22 mouse cellular contexts compared by ENCODE assay signal in genomic region chr1:75455433-75455832, GRCm38 (mm10). TPM values are rescaled to one million over a fixed set of nuclear protein-coding genes. Genes with fewer than 3 reads are reported as not detected.
DNase-seq lines count a peak whose midpoint lies in the region; ATAC-seq and TF ChIP-seq lines count a peak whose summit lies in the region.
"Had no signal": no experiment of that assay in that cellular context is flagged by ENCODE, and none has a peak within 500 bp of the region (broad histone marks: within the 10 kb centered on the region; RNA-seq: fewer than 3 reads in every experiment).

No protein-coding gene starts in this region.

- no peak for TF ChIP-seq POLR2A in olfactory bulb, adult 2 months (IDR thresholded peaks at IDR 0.05; ENCODE audit: insufficient read depth, low read depth, low read length)

- TF ChIP-seq CTCF in olfactory bulb, adult 2 months (IDR thresholded peaks at IDR 0.05; ENCODE audit: insufficient read depth, low read depth, low read length) = no peak

- H3K9ac ChIP-seq in hindbrain, embryonic 16.5 days (ENCODE audit: low read depth, low read length) = no peak overlapping the region
- H3K9ac ChIP-seq in hindbrain, embryonic 12.5 days = no peak overlapping the region; the same call in 1 of the 2 replicates
- H3K9ac ChIP-seq in midbrain, embryonic 13.5 days (replicated peaks) = peak overlapping the region; percentile 37; the same call in 1 of the 2 replicates
- no peak overlapping the region for H3K9ac ChIP-seq in liver, embryonic 12.5 days
- H3K9ac ChIP-seq: heart, embryonic 12.5 days; liver, embryonic 13.5 days; lung, embryonic 14.5 days had no signal

- H3K9me3 ChIP-seq in hindbrain, embryonic 10.5 days = no peaks in the 10 kb centered on the region
- no peaks in the 10 kb centered on the region for H3K9me3 ChIP-seq in hindbrain, embryonic 16.5 days (ENCODE audit: control insufficient read depth, low read length)
- no peaks in the 10 kb centered on the region for H3K9me3 ChIP-seq in hindbrain, embryonic 12.5 days (replicated peaks)
- no peaks in the 10 kb centered on the region for H3K9me3 ChIP-seq in midbrain, embryonic 13.5 days
- H3K9me3 ChIP-seq in liver, embryonic 12.5 days (replicated peaks) = no peaks in the 10 kb centered on the region
- H3K9me3 ChIP-seq: heart, embryonic 12.5 days; limb, embryonic 12.5 days; liver, embryonic 13.5 days had no signal

- no peaks in the 10 kb centered on the region for H3K36me3 ChIP-seq in hindbrain, embryonic 10.5 days
- H3K36me3 ChIP-seq in hindbrain, embryonic 16.5 days (ENCODE audit: control insufficient read depth, insufficient read depth, low read length) = no peaks in the 10 kb centered on the region
- H3K36me3 ChIP-seq in hindbrain, embryonic 12.5 days = no peaks in the 10 kb centered on the region
- H3K36me3 ChIP-seq in midbrain, embryonic 13.5 days = no peaks in the 10 kb centered on the region
- H3K36me3 ChIP-seq in liver, embryonic 12.5 days = no peaks in the 10 kb centered on the region
- H3K36me3 ChIP-seq: heart, embryonic 12.5 days; limb, embryonic 12.5 days; liver, embryonic 13.5 days had no signal

- H3K4me3 ChIP-seq in hindbrain, embryonic 10.5 days = no peak overlapping the region
- no peak overlapping the region for H3K4me3 ChIP-seq in hindbrain, embryonic 16.5 days (ENCODE audit: low read length)
- H3K4me3 ChIP-seq in hindbrain, embryonic 12.5 days = no peak overlapping the region
- 0 out of 2 replicates have a peak overlapping the region, but pooled peaks have one; percentile 9 for H3K4me3 ChIP-seq in midbrain, embryonic 13.5 days (replicated peaks)
- H3K4me3 ChIP-seq in olfactory bulb, adult 2 months (ENCODE audit: insufficient read depth, low read depth, low read length) = no peak overlapping the region
- no peak overlapping the region for H3K4me3 ChIP-seq in liver, embryonic 12.5 days
- H3K4me3 ChIP-seq: heart, embryonic 12.5 days; limb, embryonic 12.5 days; liver, embryonic 13.5 days had no signal

- DNase-seq in hindbrain, embryonic 10.5 days (ENCODE audit: low spot score) = no peak
- no peak for DNase-seq in lung, postnatal 36 days
- DNase-seq in adrenal gland, postnatal 25 days = no peak
- DNase-seq: adrenal gland, adult 8-10 months; heart, postnatal 14 days; kidney, adult 8-10 months; kidney, postnatal 4 days; liver, embryonic 13.5 days; lung, embryonic 14.5 days; lung, postnatal 4 days; right cerebral cortex, postnatal 14 days; spleen, adult 18-20 months; thymus, postnatal 36 days had no signal

- H3K27ac ChIP-seq in hindbrain, embryonic 10.5 days = peak overlapping the region; percentile 57
- H3K27ac ChIP-seq in hindbrain, embryonic 16.5 days (ENCODE audit: low read depth, low read length) = no peak overlapping the region
- peak overlapping the region; percentile 75; the same call in 1 of the 2 replicates for H3K27ac ChIP-seq in hindbrain, embryonic 12.5 days
- peak overlapping the region; percentile 89 for H3K27ac ChIP-seq in midbrain, embryonic 13.5 days
- 0 out of 2 replicates have a peak overlapping the region, but pooled peaks have one; percentile 12 for H3K27ac ChIP-seq in olfactory bulb, adult 2 months (ENCODE audit: insufficient read depth, low read depth, low read length)
- H3K27ac ChIP-seq in liver, embryonic 12.5 days = no peak overlapping the region
- H3K27ac ChIP-seq: limb, embryonic 12.5 days; liver, embryonic 13.5 days had no signal

- H3K4me2 ChIP-seq in hindbrain, embryonic 16.5 days (ENCODE audit: low read length) = no peak overlapping the region
- peak overlapping the region; percentile 6; the same call in 1 of the 2 replicates for H3K4me2 ChIP-seq in hindbrain, embryonic 12.5 days (replicated peaks)
- peak overlapping the region; percentile 73 for H3K4me2 ChIP-seq in midbrain, embryonic 13.5 days (replicated peaks)
- H3K4me2 ChIP-seq in liver, embryonic 12.5 days = no peak overlapping the region
- H3K4me2 ChIP-seq: heart, embryonic 12.5 days; limb, embryonic 12.5 days; liver, embryonic 13.5 days; lung, embryonic 14.5 days had no signal

- 81% methylated on average over 3 of the region's 3 CpGs for WGBS in hindbrain, embryonic 10.5 days
- 82% methylated on average over 3 of the region's 3 CpGs for WGBS in hindbrain, embryonic 16.5 days
- 76% methylated on average over 3 of the region's 3 CpGs for WGBS in hindbrain, embryonic 12.5 days
- 77% methylated on average over 3 of the region's 3 CpGs for WGBS in midbrain, embryonic 13.5 days
- 75% methylated on average over 3 of the region's 3 CpGs for WGBS in olfactory bulb, adult 2 months
- 48% methylated on average over 3 of the region's 3 CpGs for WGBS in liver, embryonic 12.5 days (ENCODE audit: insufficient replicate concordance)

- no peak for ATAC-seq in hindbrain, embryonic 16.5 days
- no peak for ATAC-seq in hindbrain, embryonic 12.5 days (ENCODE audit: low FRiP score)
- ATAC-seq in midbrain, embryonic 13.5 days = no peak
- no peak for ATAC-seq in liver, embryonic 12.5 days

- peaks cover 88% of the 10 kb centered on the region for H3K4me1 ChIP-seq in hindbrain, embryonic 10.5 days (replicated peaks)
- H3K4me1 ChIP-seq in hindbrain, embryonic 16.5 days (ENCODE audit: control insufficient read depth, insufficient read depth, low read depth, low read length) = peaks cover 33% of the 10 kb centered on the region
- peaks cover 88% of the 10 kb centered on the region for H3K4me1 ChIP-seq in hindbrain, embryonic 12.5 days
- H3K4me1 ChIP-seq in midbrain, embryonic 13.5 days (replicated peaks) = peaks cover 86% of the 10 kb centered on the region
- peaks cover 77% of the 10 kb centered on the region for H3K4me1 ChIP-seq in olfactory bulb, adult 2 months (ENCODE audit: control insufficient read depth, insufficient read depth, low read length)
- H3K4me1 ChIP-seq in liver, embryonic 12.5 days = peaks cover 58% of the 10 kb centered on the region

- peaks cover 98% of the 10 kb centered on the region for H3K27me3 ChIP-seq in hindbrain, embryonic 10.5 days (ENCODE audit: insufficient read depth, poor library complexity, severe bottlenecking)
- peaks cover 8% of the 10 kb centered on the region for H3K27me3 ChIP-seq in hindbrain, embryonic 16.5 days (replicated peaks; ENCODE audit: control insufficient read depth, insufficient read depth, low read length)
- H3K27me3 ChIP-seq in hindbrain, embryonic 12.5 days = peaks cover 71% of the 10 kb centered on the region
- H3K27me3 ChIP-seq in midbrain, embryonic 13.5 days = peaks cover 52% of the 10 kb centered on the region
- peaks cover 100% of the 10 kb centered on the region for H3K27me3 ChIP-seq in liver, embryonic 12.5 days (replicated peaks)

RNA-seq across cellular contexts. Expression of gene Asic4, which starts 5.2 kb away (rescaled TPM):
- polyA plus RNA-seq in hindbrain, embryonic 10.5 days (2016; fragmentation: Nextera tagmentation; extraction: Ambion mirVana) = 3.8 and 9.3 TPM in 2 replicates
- 20.3 and 21.6 TPM in 2 replicates for polyA plus RNA-seq in hindbrain, embryonic 16.5 days (2015; fragmentation: Nextera tagmentation; extraction: Ambion mirVana)
- 18.3 and 19.0 TPM in 2 replicates for polyA plus RNA-seq in hindbrain, embryonic 12.5 days (2016; fragmentation: Nextera tagmentation; extraction: Ambion mirVana)
- polyA plus RNA-seq in midbrain, embryonic 13.5 days (2015; fragmentation: Nextera tagmentation; extraction: Ambion mirVana) = 57.3 and 81.6 TPM in 2 replicates
- not detected in 2 replicates for polyA plus RNA-seq in olfactory bulb, adult 2 months (2012; ENCODE audit: insufficient read depth, insufficient read length, low replicate concordance, missing spikeins)
- polyA plus RNA-seq in liver, embryonic 12.5 days (2016; fragmentation: Nextera tagmentation; extraction: Ambion mirVana) = 0.83 and 1.3 TPM in 2 replicates
- 4.8 and 6.9 TPM in 2 replicates for total RNA-seq in adrenal gland, postnatal 25 days (2021)
- total RNA-seq: gastrocnemius, adult 8-10 months; granulocyte monocyte progenitor cell, adult 5-6 weeks; heart, postnatal 14 days had no signal

RNA-seq across cellular contexts. Expression of gene Gmppa, which starts 19.7 kb away (rescaled TPM):
- polyA plus RNA-seq in hindbrain, embryonic 10.5 days (2016; fragmentation: Nextera tagmentation; extraction: Ambion mirVana) = 62.3 and 91.2 TPM in 2 replicates
- 77.8 and 78.4 TPM in 2 replicates for polyA plus RNA-seq in hindbrain, embryonic 16.5 days (2015; fragmentation: Nextera tagmentation; extraction: Ambion mirVana)
- 73.1 and 74.1 TPM in 2 replicates for polyA plus RNA-seq in hindbrain, embryonic 12.5 days (2016; fragmentation: Nextera tagmentation; extraction: Ambion mirVana)
- polyA plus RNA-seq in midbrain, embryonic 13.5 days (2015; fragmentation: Nextera tagmentation; extraction: Ambion mirVana) = 78.4 and 88.8 TPM in 2 replicates
- polyA plus RNA-seq in olfactory bulb, adult 2 months (2012; ENCODE audit: insufficient read depth, insufficient read length, low replicate concordance, missing spikeins) = not detected in 2 replicates
- 44.0 and 47.9 TPM in 2 replicates for polyA plus RNA-seq in liver, embryonic 12.5 days (2016; fragmentation: Nextera tagmentation; extraction: Ambion mirVana)
- 78.5 and 82.3 TPM in 2 replicates for total RNA-seq in adrenal gland, postnatal 25 days (2021)

RNA-seq across cellular contexts. Expression of gene Chpf, which starts 23.7 kb away (rescaled TPM):
- 25.1 and 29.8 TPM in 2 replicates for polyA plus RNA-seq in hindbrain, embryonic 10.5 days (2016; fragmentation: Nextera tagmentation; extraction: Ambion mirVana)
- polyA plus RNA-seq in hindbrain, embryonic 16.5 days (2015; fragmentation: Nextera tagmentation; extraction: Ambion mirVana) = 42.1 and 46.4 TPM in 2 replicates
- 39.2 and 41.5 TPM in 2 replicates for polyA plus RNA-seq in hindbrain, embryonic 12.5 days (2016; fragmentation: Nextera tagmentation; extraction: Ambion mirVana)
- polyA plus RNA-seq in midbrain, embryonic 13.5 days (2015; fragmentation: Nextera tagmentation; extraction: Ambion mirVana) = 25.1 and 28.7 TPM in 2 replicates
- polyA plus RNA-seq in olfactory bulb, adult 2 months (2012; ENCODE audit: insufficient read depth, insufficient read length, low replicate concordance, missing spikeins) = not detected in 2 replicates
- polyA plus RNA-seq in liver, embryonic 12.5 days (2016; fragmentation: Nextera tagmentation; extraction: Ambion mirVana) = 13.0 and 14.5 TPM in 2 replicates
- total RNA-seq in adrenal gland, postnatal 25 days (2021) = 46.9 and 50.1 TPM in 2 replicates

RNA-seq across cellular contexts. Expression of gene Tmem198, which starts 23.9 kb away (rescaled TPM):
- polyA plus RNA-seq in hindbrain, embryonic 10.5 days (2016; fragmentation: Nextera tagmentation; extraction: Ambion mirVana) = 8.6 and 20.4 TPM in 2 replicates
- 50.5 and 52.5 TPM in 2 replicates for polyA plus RNA-seq in hindbrain, embryonic 16.5 days (2015; fragmentation: Nextera tagmentation; extraction: Ambion mirVana)
- polyA plus RNA-seq in hindbrain, embryonic 12.5 days (2016; fragmentation: Nextera tagmentation; extraction: Ambion mirVana) = 25.3 and 25.7 TPM in 2 replicates
- 46.1 and 47.3 TPM in 2 replicates for polyA plus RNA-seq in midbrain, embryonic 13.5 days (2015; fragmentation: Nextera tagmentation; extraction: Ambion mirVana)
- not detected in 2 replicates for polyA plus RNA-seq in olfactory bulb, adult 2 months (2012; ENCODE audit: insufficient read depth, insufficient read length, low replicate concordance, missing spikeins)
- polyA plus RNA-seq in liver, embryonic 12.5 days (2016; fragmentation: Nextera tagmentation; extraction: Ambion mirVana) = 0.18 and 0.20 TPM in 2 replicates
- 2.8 and 4.1 TPM in 2 replicates for total RNA-seq in adrenal gland, postnatal 25 days (2021)
- total RNA-seq: gastrocnemius, adult 8-10 months; granulocyte monocyte progenitor cell, adult 5-6 weeks had no signal

RNA-seq across cellular contexts. Expression of gene Obsl1, which starts 50.8 kb away (rescaled TPM):
- 37.9 and 44.2 TPM in 2 replicates for polyA plus RNA-seq in hindbrain, embryonic 10.5 days (2016; fragmentation: Nextera tagmentation; extraction: Ambion mirVana)
- 25.4 and 26.1 TPM in 2 replicates for polyA plus RNA-seq in hindbrain, embryonic 16.5 days (2015; fragmentation: Nextera tagmentation; extraction: Ambion mirVana)
- 63.4 and 66.4 TPM in 2 replicates for polyA plus RNA-seq in hindbrain, embryonic 12.5 days (2016; fragmentation: Nextera tagmentation; extraction: Ambion mirVana)
- polyA plus RNA-seq in midbrain, embryonic 13.5 days (2015; fragmentation: Nextera tagmentation; extraction: Ambion mirVana) = 18.6 and 25.7 TPM in 2 replicates
- not detected in 2 replicates for polyA plus RNA-seq in olfactory bulb, adult 2 months (2012; ENCODE audit: insufficient read depth, insufficient read length, low replicate concordance, missing spikeins)
- polyA plus RNA-seq in liver, embryonic 12.5 days (2016; fragmentation: Nextera tagmentation; extraction: Ambion mirVana) = 25.2 and 27.9 TPM in 2 replicates
- total RNA-seq in adrenal gland, postnatal 25 days (2021) = 83.1 and 107 TPM in 2 replicates
- total RNA-seq: granulocyte monocyte progenitor cell, adult 5-6 weeks had no signal

Comparison
In these comparisons a context has a peak if more than half of its experiments do, and no peak if none do; other contexts are left out.
1. H3K27ac ChIP-seq: peak in hindbrain, embryonic 10.5 days (single experiment), hindbrain, embryonic 12.5 days (single experiment), midbrain, embryonic 13.5 days (single experiment) and olfactory bulb, adult 2 months (single experiment); none in hindbrain, embryonic 16.5 days (single experiment) and liver, embryonic 12.5 days (single experiment).
2. H3K4me2 ChIP-seq: peak in hindbrain, embryonic 12.5 days (single experiment) and midbrain, embryonic 13.5 days (single experiment); none in hindbrain, embryonic 16.5 days (single experiment) and liver, embryonic 12.5 days (single experiment).
3. RNA of gene Gmppa, which starts 19.7 kb away (polyA plus RNA-seq): 62.3 to 91.2 TPM in hindbrain, embryonic 10.5 days, 78.4 to 88.8 TPM in midbrain, embryonic 13.5 days, 77.8 to 78.4 TPM in hindbrain, embryonic 16.5 days, 73.1 to 74.1 TPM in hindbrain, embryonic 12.5 days and 44.0 to 47.9 TPM in liver, embryonic 12.5 days; not detected in olfactory bulb, adult 2 months; every median in the first group is over 10 times any median in the second.
4. RNA of gene Chpf, which starts 23.7 kb away (polyA plus RNA-seq): 42.1 to 46.4 TPM in hindbrain, embryonic 16.5 days, 39.2 to 41.5 TPM in hindbrain, embryonic 12.5 days, 25.1 to 29.8 TPM in hindbrain, embryonic 10.5 days, 25.1 to 28.7 TPM in midbrain, embryonic 13.5 days and 13.0 to 14.5 TPM in liver, embryonic 12.5 days; not detected in olfactory bulb, adult 2 months; every median in the first group is over 10 times any median in the second.